Mouse (Mus musculus) CD4-positive, CD25-positive, alpha-beta regulatory T cell (primary cell): ENCODE data around the gene Fam151b. TPM values are rescaled to one million over a fixed set of nuclear protein-coding genes. Genes with fewer than 3 reads are reported as not detected.

Source experiments
- polyA plus RNA-seq: library from polyadenylated mRNA; unstranded; fragments of 100-300 nt; shearing (Covaris generic); gene quantifications from one replicate; pipeline ENCODE4 v1.2.1, GENCODE M21; 2017

Fam151b gene
- 5.5 TPM for polyA plus RNA-seq

GRCm38 (mm10) chr13:92483852-92484463 is at the start of gene Fam151b:
TSS of gene Fam151b (minus strand) at chr13:92484015.

GRCm38 (mm10) chr13:92530721-92531211 is 47.0 kb upstream of the Fam151b start, which contains the start of gene Zfyve16:
TSS of gene Zfyve16 (minus strand) at chr13:92530868.

GRCm38 (mm10) chr13:92425758-92426264 is 58.0 kb downstream of the Fam151b start, which contains the start of gene Ankrd34b:
TSS of gene Ankrd34b (plus strand) at chr13:92425896.

Other genes starting within 250 kb of the Fam151b start
- 1.3 TPM for gene Gm20379, start 178.0 kb downstream of the Fam151b start, polyA plus RNA-seq
- gene Dhfr, start 129.3 kb downstream of the Fam151b start, polyA plus RNA-seq: 3.0 TPM
- gene Msh3, start 129.0 kb downstream of the Fam151b start, polyA plus RNA-seq: 45.0 TPM
- gene Ankrd34b, start 58.1 kb downstream of the Fam151b start, polyA plus RNA-seq: 0.07 TPM
- 11.4 TPM for gene Zfyve16, start 46.9 kb upstream of the Fam151b start, polyA plus RNA-seq
- gene Spz1, start 92.2 kb upstream of the Fam151b start, polyA plus RNA-seq: not detected
- gene Serinc5, start 127.1 kb upstream of the Fam151b start, polyA plus RNA-seq: 17.5 TPM